Mouse (Mus musculus): ENCODE results near the gene Tedc1. TPM values are rescaled to one million over a fixed set of nuclear protein-coding genes. Genes with fewer than 3 reads are reported as not detected.

Tedc1 gene
- polyA plus RNA-seq (2017; shearing (Covaris generic)) = 13.1 TPM

DNA sequence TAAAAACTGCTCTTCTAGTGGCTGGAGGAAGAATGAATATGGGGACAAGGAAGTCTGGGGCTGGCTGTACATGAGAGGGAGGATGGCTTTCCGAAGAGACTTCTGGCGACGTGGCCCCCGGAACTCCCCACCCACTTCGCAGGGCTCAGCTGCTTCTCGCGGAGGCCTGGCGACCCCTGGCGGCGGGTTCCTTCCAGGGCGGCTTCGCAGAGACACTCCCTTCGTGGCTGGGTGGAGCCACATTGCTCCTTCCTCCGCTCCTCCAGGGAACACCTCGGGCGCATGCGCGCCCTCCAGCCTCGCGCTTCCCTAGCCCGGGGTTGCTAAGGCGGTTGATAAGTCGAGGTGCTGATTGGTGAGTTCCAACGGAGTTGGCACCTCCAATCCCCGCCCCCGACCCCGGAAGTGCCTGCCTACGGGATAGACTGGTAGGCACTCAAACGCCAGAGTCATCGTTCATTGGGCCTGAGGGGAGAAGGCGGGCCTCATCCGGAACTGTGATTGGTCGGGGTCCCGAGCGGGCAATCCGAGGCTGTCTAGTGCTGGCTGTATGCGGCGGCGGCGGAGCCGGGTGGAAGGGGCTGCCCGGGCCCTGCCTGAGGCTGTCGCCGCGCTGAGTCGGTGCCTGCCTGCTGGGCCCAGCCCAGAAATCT lies at the start of gene Tedc1:
Gene Tedc1 (plus strand): TSS at position 535 of the 653 bp plus-strand sequence.

DNA sequence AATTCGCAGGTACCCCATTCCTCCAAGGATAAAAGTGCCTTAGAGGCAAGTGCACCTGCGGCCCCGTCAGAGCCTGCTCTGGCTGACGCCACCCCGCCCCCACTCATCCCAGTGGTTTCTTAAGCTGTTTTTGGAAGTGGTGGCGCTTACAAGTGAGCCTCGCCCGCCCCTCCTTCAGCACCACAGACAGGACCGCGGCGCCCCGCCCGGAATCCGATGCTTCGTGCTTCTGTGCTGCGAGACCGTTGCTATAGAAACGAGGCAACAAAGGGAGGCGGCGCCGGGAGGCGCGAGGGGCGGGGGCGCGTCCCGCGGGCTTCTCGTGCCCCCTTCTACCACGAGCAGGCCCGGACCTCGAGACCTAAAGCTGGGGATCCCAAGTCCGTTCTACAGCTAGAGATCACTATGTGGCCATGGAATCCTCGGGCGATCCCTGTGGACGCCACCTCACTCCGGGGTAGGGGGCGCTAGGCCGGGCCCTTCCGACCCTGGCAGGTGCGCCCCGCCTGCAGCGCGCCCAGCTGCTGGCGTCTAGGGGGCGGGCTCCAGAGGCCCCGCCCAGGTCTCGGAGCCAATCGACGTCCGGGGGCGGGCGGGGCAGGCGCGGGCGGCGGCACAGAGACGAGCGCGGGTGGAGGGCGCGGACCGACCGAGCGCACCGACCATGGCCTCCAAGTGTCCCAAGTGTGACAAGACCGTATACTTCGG lies 16.2 kb upstream of the Tedc1 start, which contains the start of gene Crip2:
Gene Crip2 (plus strand): TSS at position 329 of the 708 bp plus-strand sequence.

GRCm38 (mm10) chr12:113146112-113147057 lies 9.8 kb upstream of the Tedc1 start, which contains the start of gene Crip1:
TSS of gene Crip1 (plus strand) at chr12:113146316.

DNA sequence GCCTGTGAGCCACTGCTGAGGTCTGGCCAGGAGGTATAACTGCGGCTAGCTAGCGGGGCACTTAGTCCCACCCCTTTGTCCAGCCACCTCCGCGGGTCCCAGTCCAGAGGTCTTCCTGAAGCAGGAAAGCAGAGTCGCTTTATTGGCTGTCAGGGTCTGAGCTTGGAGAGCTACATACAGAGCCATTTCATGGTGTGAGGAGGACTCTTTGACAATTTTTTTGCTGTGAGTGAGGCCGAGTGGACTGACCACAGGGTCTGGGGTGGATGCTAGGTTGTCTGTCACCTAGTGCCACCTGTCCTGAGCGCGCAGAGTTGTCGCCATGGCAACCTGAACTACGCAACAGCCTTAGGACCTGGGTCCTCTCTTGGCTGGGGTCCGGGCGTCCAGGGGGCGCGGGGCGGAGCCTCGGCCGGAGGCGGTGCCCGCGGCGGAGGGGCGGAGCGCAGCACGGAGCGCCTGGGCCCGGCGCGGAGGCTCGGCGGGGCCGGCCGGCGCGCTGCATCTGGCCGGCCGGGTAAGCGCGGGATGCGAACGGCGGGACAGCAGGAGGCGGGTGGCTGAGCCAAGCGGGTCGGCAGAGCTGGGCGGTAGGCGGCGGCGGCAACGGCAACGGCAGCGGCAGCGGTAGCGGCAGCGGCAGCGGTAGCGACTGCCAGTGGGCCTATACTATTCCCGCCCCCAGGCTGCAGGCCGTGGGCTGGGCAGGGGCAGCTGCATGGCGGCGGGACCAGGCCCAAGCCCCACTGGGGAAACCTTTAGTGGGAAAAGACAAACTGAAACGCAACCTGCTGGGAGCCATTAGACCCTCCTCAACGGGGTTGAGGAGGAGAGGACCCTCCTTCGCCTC lies 29.4 kb downstream of the Tedc1 start, which contains the start of gene Tmem121:
Gene Tmem121 (plus strand): TSS at position 489 of the 850 bp plus-strand sequence.

Other genes starting within 250 kb of the Tedc1 start
- gene Jag2, start 226.6 kb upstream of the Tedc1 start, polyA plus RNA-seq (2017; shearing (Covaris generic)) = 1.6 TPM
- 33.7 TPM for gene Nudt14, start 214.3 kb upstream of the Tedc1 start, polyA plus RNA-seq (2017; shearing (Covaris generic))
- 64.3 TPM for gene Btbd6, start 179.9 kb upstream of the Tedc1 start, polyA plus RNA-seq (2017; shearing (Covaris generic))
- gene Brf1, start 155.7 kb upstream of the Tedc1 start, polyA plus RNA-seq (2017; shearing (Covaris generic)) = 204 TPM
- gene Pacs2, start 141.9 kb upstream of the Tedc1 start, polyA plus RNA-seq (2017; shearing (Covaris generic)) = 28.6 TPM
- gene Tex22, start 81.9 kb upstream of the Tedc1 start, polyA plus RNA-seq (2017; shearing (Covaris generic)) = not detected
- 42.3 TPM for gene Mta1, start 58.1 kb upstream of the Tedc1 start, polyA plus RNA-seq (2017; shearing (Covaris generic))
- 21.2 TPM for gene Crip2, start 16.2 kb upstream of the Tedc1 start, polyA plus RNA-seq (2017; shearing (Covaris generic))
- 1,752 TPM for gene Crip1, start 10.1 kb upstream of the Tedc1 start, polyA plus RNA-seq (2017; shearing (Covaris generic))
- 0.47 TPM for gene Tmem121, start 29.5 kb downstream of the Tedc1 start, polyA plus RNA-seq (2017; shearing (Covaris generic))

Data from effector memory CD4-positive, alpha-beta T cell, adult 5 months (primary cell).